Mouse (Mus musculus) stomach, embryonic 15.5 days (tissue): ENCODE results near the gene Cdc20. TPM values are rescaled to one million over a fixed set of nuclear protein-coding genes. Genes with fewer than 3 reads are reported as not detected.

ENCODE experiments used
- ATAC-seq: fragments of 200-750 bp; cut with Nextera tagmentation; 2 replicates; pipeline ENCODE4 v1.8.0; 2017; ENCODE audit warnings: low read depth, moderate number of reproducible peaks, moderate TSS enrichment; ENCODE audit not compliant: insufficient read depth, low FRiP score
- H3K27ac ChIP-seq: fragments of 300-500 bp; sonication (generic); 2 replicates; pipeline ENCODE4 v1.5.1; 2015; ENCODE audit warnings: mild to moderate bottlenecking, inconsistent platforms
- H3K27me3 ChIP-seq: fragments of 300-500 bp; sonication (generic); replicated peaks from 2 replicates; pipeline ENCODE4 v1.6.1; 2015; ENCODE audit warnings: inconsistent platforms
- H3K36me3 ChIP-seq: fragments of 300-500 bp; sonication (generic); 2 replicates; pipeline ENCODE4 v1.6.1; 2015; ENCODE audit warnings: inconsistent platforms
- H3K4me1 ChIP-seq: fragments of 300-500 bp; sonication (generic); 2 replicates; pipeline ENCODE4 v1.6.1; 2015; ENCODE audit warnings: inconsistent platforms
- H3K4me2 ChIP-seq: fragments of 300-500 bp; sonication (generic); 2 replicates; pipeline ENCODE4 v1.6.1; 2015; ENCODE audit warnings: mild to moderate bottlenecking, inconsistent platforms
- H3K4me3 ChIP-seq: fragments of 300-500 bp; sonication (generic); replicated peaks from 2 replicates; pipeline ENCODE4 v1.5.1; 2015; ENCODE audit warnings: inconsistent platforms
- H3K9ac ChIP-seq: fragments of 300-500 bp; sonication (generic); 2 replicates; pipeline ENCODE4 v1.6.1; 2015; ENCODE audit warnings: inconsistent platforms
- H3K9me3 ChIP-seq: fragments of 300-500 bp; sonication (generic); 2 replicates; pipeline ENCODE4 v1.6.1; 2016; ENCODE audit warnings: inconsistent platforms
- WGBS: fragments of 180-500 bp; shearing (Covaris S2); methylation state at CpG from one replicate; pipeline ENCODE4 v1.1.7; 2015; 5-methylcytosine and 5-hydroxymethylcytosine counted together
- polyA plus RNA-seq: library from polyadenylated mRNA; unstranded; fragments of >200 nt; fragmentation: Nextera tagmentation; extraction: Ambion mirVana; gene quantifications from 2 replicates; pipeline ENCODE4 v1.2.1, GENCODE M21; 2015

Gene Cdc20
- polyA plus RNA-seq, 1 experiment from 2014 or later = 220 TPM

- no peak overlapping the region for H3K4me3 ChIP-seq
- peaks cover 92% of the 10 kb centered on the region for H3K36me3 ChIP-seq
- WGBS = 88% methylated on average over 8 of the region's 8 CpGs
- H3K27me3 ChIP-seq = no peaks in the 10 kb centered on the region
- no peak for ATAC-seq
- H3K9ac ChIP-seq = no peak overlapping the region
- H3K4me1 ChIP-seq = no peaks in the 10 kb centered on the region
- H3K27ac ChIP-seq = no peak overlapping the region
- no peaks in the 10 kb centered on the region for H3K9me3 ChIP-seq
- no peak overlapping the region for H3K4me2 ChIP-seq
These were observed 49.8 kb downstream of the Cdc20 start for GRCm38 (mm10) chr4:118387316-118387715.

DNA sequence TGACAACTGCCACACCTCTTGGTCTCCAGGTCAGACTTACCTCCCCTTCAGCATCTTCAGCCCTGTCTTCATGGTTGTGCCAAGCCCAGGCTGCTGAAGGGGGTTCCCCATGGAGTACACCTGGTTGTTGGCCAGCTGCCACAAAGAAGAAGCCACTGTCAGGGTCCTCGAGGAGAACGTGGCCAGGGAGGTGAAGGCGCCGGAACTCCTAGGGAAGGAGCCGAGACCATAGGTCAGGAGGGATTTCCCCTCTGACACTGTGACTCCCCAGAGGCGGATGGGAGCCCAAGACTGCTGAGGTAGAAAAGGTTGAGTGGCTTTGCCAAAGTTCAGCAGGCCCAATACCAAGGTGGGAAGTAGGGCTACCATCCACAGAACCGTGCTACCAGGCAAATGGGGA, 53.9 kb downstream of the Cdc20 start:
- WGBS = 91% methylated on average over 7 of the region's 7 CpGs
- Histone ChIP-seq H3K9me3 (no peaks in the 10 kb centered on the region), H3K4me3 (no peak overlapping the region), H3K4me2 (no peak overlapping the region), H3K9ac (no peak overlapping the region), H3K27ac (no peak overlapping the region), H3K27me3 (no peaks in the 10 kb centered on the region), H3K36me3 (peaks cover 76% of the 10 kb centered on the region), H3K4me1 (no peaks in the 10 kb centered on the region)
- ATAC-seq = no peak

Other genes starting within 250 kb of the Cdc20 start
- 79.2 and 85.6 TPM in 2 replicates for gene Ptprf, start 145.9 kb downstream of the Cdc20 start, polyA plus RNA-seq
- gene Szt2, start 28.1 kb downstream of the Cdc20 start, polyA plus RNA-seq = 4.8 and 7.0 TPM in 2 replicates
- gene Med8, start 28.0 kb downstream of the Cdc20 start, polyA plus RNA-seq = 99.8 and 101 TPM in 2 replicates
- 128 and 136 TPM in 2 replicates for gene Elovl1, start 9.3 kb downstream of the Cdc20 start, polyA plus RNA-seq
- gene Mpl, start 20.2 kb upstream of the Cdc20 start, polyA plus RNA-seq = 0.28 and 0.45 TPM in 2 replicates
- 20.6 and 22.9 TPM in 2 replicates for gene Tie1, start 52.7 kb upstream of the Cdc20 start, polyA plus RNA-seq
- 30.4 and 33.8 TPM in 2 replicates for gene 2610528J11Rik, start 89.6 kb upstream of the Cdc20 start, polyA plus RNA-seq
- gene Tmem125, start 106.7 kb upstream of the Cdc20 start, polyA plus RNA-seq = 8.7 and 10.1 TPM in 2 replicates
- 0.06 and 0.33 TPM in 2 replicates for gene Cfap57, start 183.4 kb upstream of the Cdc20 start, polyA plus RNA-seq
- gene Ebna1bp2, start 183.4 kb upstream of the Cdc20 start, polyA plus RNA-seq = 129 and 151 TPM in 2 replicates
- not detected in 2 replicates for gene Olfr62, start 221.6 kb upstream of the Cdc20 start, polyA plus RNA-seq